Mouse (Mus musculus): ENCODE data around the gene Cdkl1. TPM values are rescaled to one million over a fixed set of nuclear protein-coding genes. Genes with fewer than 3 reads are reported as not detected.

Gene Cdkl1
- polyA plus RNA-seq, 1 experiment from 2014 or later, result 4.6 TPM

- Histone ChIP-seq H3K4me1 (no peaks in the 10 kb centered on the region), H3K9me3 (no peaks in the 10 kb centered on the region), H3K4me2 (no peak overlapping the region), H3K27ac (replicated peaks) (no peak overlapping the region), H3K4me3 (no peak overlapping the region), H3K27me3 (replicated peaks) (no peaks in the 10 kb centered on the region), H3K36me3 (peaks cover 19% of the 10 kb centered on the region), H3K9ac (no peak overlapping the region)
- ATAC-seq (ENCODE audit: extremely low read depth, insufficient number of reproducible peaks, low FRiP score, low TSS enrichment), result no peak
- WGBS, result 75% methylated on average over 6 of the region's 6 CpGs
These were observed 92.7 kb downstream of the Cdkl1 start for GRCm38 (mm10) chr12:69698352-69698751.

MicroRNAs within 50 kb of the gene (microRNA counts, 519-probe panel; counts per million panel counts)
- 209 counts per million, percentile 61 among the panel's probes with 10 or more counts for microRNA mmu-miR-681

Small RNAs within 50 kb of the gene (microRNA-seq; reads per million reads assigned to microRNA genes)
- gene Mir681, result not detected

Other genes with a start within 250 kb of the Cdkl1 start
- gene Vcpkmt, start 208.2 kb downstream of the Cdkl1 start, polyA plus RNA-seq (2015; fragmentation: Nextera tagmentation; extraction: Ambion mirVana), result 16.3 and 19.6 TPM in 2 replicates
- 5.6 and 6.5 TPM in 2 replicates for gene Sos2, start 109.4 kb downstream of the Cdkl1 start, polyA plus RNA-seq (2015; fragmentation: Nextera tagmentation; extraction: Ambion mirVana)
- 14.0 and 15.3 TPM in 2 replicates for gene L2hgdh, start 66.4 kb downstream of the Cdkl1 start, polyA plus RNA-seq (2015; fragmentation: Nextera tagmentation; extraction: Ambion mirVana)
- 30.5 and 31.5 TPM in 2 replicates for gene Atp5s, start 66.3 kb downstream of the Cdkl1 start, polyA plus RNA-seq (2015; fragmentation: Nextera tagmentation; extraction: Ambion mirVana)
- 6.2 and 7.5 TPM in 2 replicates for gene Atl1, start 101.3 kb upstream of the Cdkl1 start, polyA plus RNA-seq (2015; fragmentation: Nextera tagmentation; extraction: Ambion mirVana)
- gene Map4k5, start 101.9 kb upstream of the Cdkl1 start, polyA plus RNA-seq (2015; fragmentation: Nextera tagmentation; extraction: Ambion mirVana), result 25.5 and 27.0 TPM in 2 replicates
- 2.8 and 4.4 TPM in 2 replicates for gene Sav1, start 195.7 kb upstream of the Cdkl1 start, polyA plus RNA-seq (2015; fragmentation: Nextera tagmentation; extraction: Ambion mirVana)

Measured in heart, embryonic 13.5 days (tissue).